Mouse (Mus musculus) T-cell, adult 2 months (primary cell): ENCODE measurements around the gene Cdc26.
A peak's percentile ranks its signal among the peaks of the same experiment; 100 is the strongest.

Experiments
- DNase-seq: peaks from one replicate; pipeline ENCODE4 v3.0.0; 2022; ENCODE audit warnings: low spot score

Gene Cdc26

GRCm38 (mm10) chr4:62361571-62361970 is 46.9 kb downstream of the Cdc26 start:
- DNase-seq = no peak

- DNase-seq = no peak
Observed at GRCm38 (mm10) chr4:62360805-62361455, 47.5 kb downstream of the Cdc26 start.

- DNase-seq = peak; percentile 97
Observed at GRCm38 (mm10) chr4:62360088-62360804, 48.2 kb downstream of the Cdc26 start, which contains the start of the genes Fkbp15 and Slc31a1. Gene Fkbp15 (minus strand): TSS chr4:62360548. Gene Slc31a1 (plus strand): TSS chr4:62360727.

DNA sequence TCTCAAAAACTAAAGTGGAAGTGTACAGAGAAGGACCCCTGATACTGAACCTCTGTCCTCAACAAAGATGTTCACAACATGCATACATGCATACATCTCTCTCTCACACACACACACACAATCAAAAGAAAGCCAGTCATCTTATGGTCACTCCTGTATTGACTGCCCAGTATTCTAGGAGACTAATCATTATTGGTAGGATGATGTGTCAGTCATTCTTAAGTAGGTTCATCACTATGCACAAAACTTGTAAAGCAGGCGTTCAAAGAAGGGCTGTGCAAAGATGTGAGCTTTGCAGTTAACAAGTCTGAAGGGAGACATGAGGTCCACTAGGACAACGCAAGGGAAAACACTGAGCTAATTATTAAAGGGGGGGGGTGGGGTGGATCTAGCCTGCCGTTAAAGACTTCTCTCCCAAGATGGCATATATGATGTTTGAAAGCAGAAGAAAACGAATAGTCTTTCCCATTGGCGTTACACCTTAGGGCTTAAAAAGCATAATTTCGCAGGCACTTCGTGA is 49.1 kb downstream of the Cdc26 start:
- DNase-seq = no peak

DNA sequence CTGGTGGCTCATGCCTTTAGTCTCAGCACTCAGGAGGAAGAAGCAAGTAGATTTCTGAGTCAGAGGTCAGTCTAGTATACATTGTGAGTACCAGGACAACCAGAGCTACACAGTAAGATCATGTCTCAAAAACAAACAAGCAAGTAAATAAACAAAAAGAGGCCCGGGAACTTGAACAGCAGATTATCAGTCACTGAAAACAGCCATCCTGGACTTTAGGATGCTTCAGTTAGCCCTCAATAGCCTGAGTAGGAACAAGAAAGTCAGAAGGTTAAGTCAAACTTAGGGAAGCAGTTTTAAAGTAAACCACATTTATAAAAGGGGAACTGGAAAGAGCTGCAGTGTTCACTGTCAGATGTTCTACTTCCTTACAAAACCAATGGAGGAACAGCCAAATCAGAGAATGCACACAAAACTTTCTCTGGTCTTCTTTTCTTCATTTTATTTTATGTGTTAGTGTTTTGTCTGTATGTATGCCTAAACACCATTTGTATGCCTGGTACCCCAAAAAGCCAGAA is 50.8 kb downstream of the Cdc26 start:
- no peak for DNase-seq

- DNase-seq = no peak
Observed at GRCm38 (mm10) chr4:62349371-62349770, 59.1 kb downstream of the Cdc26 start.

GRCm38 (mm10) chr4:62348329-62348705 is 60.1 kb downstream of the Cdc26 start:
- DNase-seq = no peak

GRCm38 (mm10) chr4:62347605-62348328 is 60.7 kb downstream of the Cdc26 start:
- DNase-seq = no peak

GRCm38 (mm10) chr4:62345827-62346226 is 62.6 kb downstream of the Cdc26 start:
- DNase-seq = no peak

GRCm38 (mm10) chr4:62344000-62344399 is 64.4 kb downstream of the Cdc26 start:
- peak; percentile 19 for DNase-seq

DNA sequence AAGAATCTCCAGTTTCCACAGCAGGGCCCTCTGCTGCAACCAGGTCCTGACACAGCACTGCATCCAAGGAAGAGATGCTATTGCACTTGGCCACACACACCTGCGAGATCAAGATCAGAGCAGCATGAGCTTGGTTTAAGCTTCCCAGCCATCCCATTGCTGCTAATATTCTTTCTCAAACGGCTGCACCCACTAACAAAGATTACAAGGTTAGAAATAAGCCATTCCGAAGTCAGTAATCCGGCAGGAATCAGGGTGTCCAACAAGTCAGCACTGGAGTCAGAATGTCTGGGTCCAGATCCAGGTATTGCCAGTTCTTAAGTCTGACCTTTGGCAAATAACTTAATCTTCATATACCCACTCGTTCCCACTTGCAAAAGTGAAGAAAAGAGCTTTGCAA is 69.9 kb downstream of the Cdc26 start:
- no peak for DNase-seq
